ENCODE assay signal across 9 mouse cellular contexts in the genomic region with DNA sequence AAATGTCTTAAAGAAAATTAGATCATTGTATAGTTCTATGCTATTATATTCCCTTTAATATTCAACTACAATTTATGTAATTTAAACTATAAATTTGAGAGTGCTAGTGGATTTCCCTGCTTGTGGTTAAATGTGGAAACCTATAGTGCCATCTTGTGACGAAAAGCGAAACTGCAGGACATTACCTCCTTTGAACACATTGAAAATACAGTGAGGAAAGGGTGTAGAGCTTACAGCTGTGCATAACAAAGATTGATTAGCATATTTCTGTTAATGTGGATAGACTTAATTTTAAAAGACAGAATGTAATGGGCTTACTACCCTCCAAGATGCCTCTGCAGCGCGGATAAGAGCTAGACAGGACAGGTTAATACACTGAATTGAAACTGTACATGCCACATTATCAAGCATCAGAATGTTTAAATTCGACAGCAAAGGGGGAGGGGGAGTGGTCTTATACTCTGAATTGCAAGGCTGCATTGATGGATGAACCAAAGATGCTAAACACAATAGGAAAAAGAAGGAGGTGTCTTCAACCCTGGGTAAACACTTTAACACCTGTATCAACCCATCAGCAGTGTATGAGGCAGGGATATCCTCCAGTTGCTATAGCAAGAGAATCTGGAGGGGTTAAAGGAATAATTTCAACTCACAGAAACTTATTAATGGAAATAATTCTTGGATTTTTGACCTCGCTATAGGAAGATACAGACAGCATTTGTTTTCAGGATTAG.
DNase-seq lines count a peak whose midpoint lies in the region; ATAC-seq and TF ChIP-seq lines count a peak whose summit lies in the region.
"Had no signal": no experiment of that assay in that cellular context is flagged by ENCODE, and none has a peak within 500 bp of the region (broad histone marks: within the 10 kb centered on the region; RNA-seq: fewer than 3 reads in every experiment).

No protein-coding gene starts in this region.

- H3K27me3 ChIP-seq in lung, embryonic 14.5 days (ENCODE audit: insufficient read depth, low read length), result no peaks in the 10 kb centered on the region
- H3K27me3 ChIP-seq: limb, embryonic 15.5 days had no signal

- H3K36me3 ChIP-seq in lung, embryonic 14.5 days (ENCODE audit: insufficient read depth), result no peaks in the 10 kb centered on the region
- H3K36me3 ChIP-seq: limb, embryonic 15.5 days had no signal

- H3K27ac ChIP-seq in lung, embryonic 14.5 days (ENCODE audit: low read depth), result no peak overlapping the region
- H3K27ac ChIP-seq: limb, embryonic 15.5 days had no signal

- peak; percentile 86 for TF ChIP-seq CTCF in lung, embryonic 14.5 days (IDR thresholded peaks at IDR 0.05; ENCODE audit: low read depth)

- no peak overlapping the region for H3K4me2 ChIP-seq in lung, embryonic 14.5 days
- H3K4me2 ChIP-seq: limb, embryonic 15.5 days had no signal

- WGBS in lung, embryonic 14.5 days, result 24% methylated on average over 6 of the region's 6 CpGs

- no peaks in the 10 kb centered on the region for H3K9me3 ChIP-seq in lung, embryonic 14.5 days (ENCODE audit: low read depth, low read length)
- H3K9me3 ChIP-seq: limb, embryonic 15.5 days had no signal

- no peak overlapping the region for H3K9ac ChIP-seq in lung, embryonic 14.5 days
- H3K9ac ChIP-seq: limb, embryonic 15.5 days had no signal

- no peaks in the 10 kb centered on the region for H3K4me1 ChIP-seq in lung, embryonic 14.5 days (ENCODE audit: insufficient read depth)
- H3K4me1 ChIP-seq: limb, embryonic 15.5 days had no signal

- DNase-seq in gastrocnemius, adult 18-20 months (ENCODE audit: low spot score), result peak; percentile 33
- DNase-seq in gastrocnemius, postnatal 25 days, result no peak
- peak; percentile 63 for DNase-seq in R1 (ENCODE audit: low read depth, low spot score)
- DNase-seq in cerebellum, postnatal 25 days, result peak; percentile 41 to 75
- peak; percentile 72 to 88 for DNase-seq in frontal cortex, postnatal 36 days (ENCODE audit: low spot score in 2 of 2)
- peak; percentile 53 to 78 for DNase-seq in kidney, postnatal 36 days
- peak; percentile 92 for DNase-seq in lung, embryonic 14.5 days
- DNase-seq in retina, postnatal 1 day, result peak; percentile 80

- ATAC-seq in lung, embryonic 14.5 days (ENCODE audit: insufficient read depth), result peak; percentile 68

- H3K4me3 ChIP-seq in lung, embryonic 14.5 days (ENCODE audit: low read depth, low read length), result no peak overlapping the region
- H3K4me3 ChIP-seq: limb, embryonic 15.5 days had no signal
